Mouse (Mus musculus) ES-E14 (cell line): ENCODE data around the gene Cysltr1. TPM values are rescaled to one million over a fixed set of nuclear protein-coding genes. Genes with fewer than 3 reads are reported as not detected.
A peak's percentile ranks its signal among the peaks of the same experiment; 100 is the strongest.

Experiments used
- DNase-seq: peaks from one replicate; pipeline ENCODE4 v3.0.0-alpha.2; 2013; ENCODE audit warnings: low read depth, low spot score
- H3K27ac ChIP-seq: 2 replicates; pipeline ENCODE4 v1.5.1; 2012; ENCODE audit warnings: low read depth, mild to moderate bottlenecking, low read length, moderate library complexity, mixed read lengths; ENCODE audit not compliant: poor library complexity, insufficient read depth, severe bottlenecking
- H3K36me3 ChIP-seq: 2 replicates; pipeline ENCODE4 v1.6.1; 2012; ENCODE audit warnings: mild to moderate bottlenecking, low read length, moderate library complexity, mixed read lengths; ENCODE audit not compliant: control insufficient read depth, poor library complexity, insufficient read depth, severe bottlenecking
- H3K4me1 ChIP-seq, 2 experiments: fragments of 150-350 bp in 1 of 2; sonication (generic) in 1 of 2; 2 replicates each; pipeline ENCODE4 v1.6.1; 2012; ENCODE audit warnings: low read length in 2 of 2, mild to moderate bottlenecking in 1 of 2, mixed read lengths in 1 of 2; ENCODE audit not compliant: control insufficient read depth in 2 of 2, insufficient read depth in 2 of 2, poor library complexity in 1 of 2
- H3K4me3 ChIP-seq, 2 experiments: fragments of 150-350 bp in 1 of 2; sonication (generic) in 1 of 2; 2 replicates each; pipeline ENCODE4 v1.5.1; 2012; ENCODE audit warnings: low read length in 2 of 2, low read depth in 1 of 2, mild to moderate bottlenecking in 1 of 2, mixed read lengths in 1 of 2; ENCODE audit not compliant: insufficient read depth in 1 of 2, poor library complexity in 1 of 2, severe bottlenecking in 1 of 2
- H3K9ac ChIP-seq: 2 replicates; pipeline ENCODE4 v1.6.1; 2012; ENCODE audit warnings: low read depth, mild to moderate bottlenecking, low read length, mixed read lengths; ENCODE audit not compliant: poor library complexity, insufficient read depth, severe bottlenecking
- H3K9me3 ChIP-seq: fragments of 150-350 bp; sonication (generic); 2 replicates; pipeline ENCODE4 v1.6.1; 2012; ENCODE audit warnings: low read depth, mild to moderate bottlenecking, low read length; ENCODE audit not compliant: control insufficient read depth, insufficient read depth
- CHD2 ChIP-seq: IDR thresholded peaks from 2 replicates; pipeline ENCODE4 v1.6.1; 2014; ENCODE audit warnings: mild to moderate bottlenecking, low read depth, low read length, inconsistent platforms
- HCFC1 ChIP-seq: IDR thresholded peaks from 2 replicates; pipeline ENCODE4 v1.6.1; 2012; ENCODE audit warnings: low read length, inconsistent platforms, borderline replicate concordance; ENCODE audit not compliant: insufficient read depth
- MAFK ChIP-seq: IDR thresholded peaks from 2 replicates; pipeline ENCODE4 v1.6.1; 2014; ENCODE audit warnings: mild to moderate bottlenecking, low read depth, low read length, inconsistent platforms; ENCODE audit not compliant: insufficient read depth
- ZC3H11A ChIP-seq: IDR thresholded peaks from 2 replicates; pipeline ENCODE4 v1.6.1; 2012; ENCODE audit warnings: low read depth, mild to moderate bottlenecking, inconsistent platforms, low read length, borderline replicate concordance
- ZNF384 ChIP-seq: IDR thresholded peaks from 2 replicates; pipeline ENCODE4 v1.6.1; 2012; ENCODE audit warnings: low read depth, low read length, inconsistent platforms
- in situ Hi-C, 2 experiments: fragments of 600-800 bp; cut with MboI; formaldehyde crosslinking; loops; one replicate each; pipeline ENCODE4 v1.15.1; 2025; ENCODE audit warnings: low sequenced_read_pairs in 2 of 2, inconsistent platforms in 1 of 2; ENCODE audit not compliant: unreplicated experiment in 2 of 2
- total RNA-seq: library from RNA; depleted of rRNA; stranded (reverse); fragments of 300-350 nt; gene quantifications from 2 replicates; pipeline ENCODE4 v1.2.3, GENCODE M21; 2012

Gene Cysltr1
- total RNA-seq, 1 experiment = 1.8 TPM

GRCm38 (mm10) chrX:106622512-106622911 lies 19.0 kb upstream of the Cysltr1 start:
- TF ChIP-seq HCFC1 (no peak), ZC3H11A (no peak), CHD2 (no peak), ZNF384 (no peak), MAFK (no peak)
- DNase-seq = no peak
- Histone ChIP-seq H3K4me1 (no peaks in the 10 kb centered on the region), H3K27ac (no peak overlapping the region), H3K36me3 (no peaks in the 10 kb centered on the region), H3K4me3 (no peak overlapping the region), H3K9me3 (no peaks in the 10 kb centered on the region), H3K9ac (no peak overlapping the region)
- in situ Hi-C loops = no loop called here

GRCm38 (mm10) chrX:106602574-106603258 lies 763 bp downstream of the Cysltr1 start:
- Histone ChIP-seq H3K27ac (0 out of 2 replicates have a peak overlapping the region, but pooled peaks have one; percentile 4), H3K9me3 (no peaks in the 10 kb centered on the region), H3K9ac (no peak overlapping the region), H3K36me3 (no peaks in the 10 kb centered on the region), H3K4me1 (no peaks in the 10 kb centered on the region), H3K4me3 (no peak overlapping the region)
- peak; percentile 13 for DNase-seq
- in situ Hi-C loops = no loop called here
- no peak for TF ChIP-seq ZNF384
- 0 out of 2 replicates have a peak, but pooled peaks have one; percentile 30 for TF ChIP-seq MAFK

GRCm38 (mm10) chrX:106595904-106596303 lies 7.6 kb downstream of the Cysltr1 start:
- H3K9me3 ChIP-seq = no peaks in the 10 kb centered on the region
- no peaks in the 10 kb centered on the region for H3K36me3 ChIP-seq
- no peak overlapping the region for H3K4me3 ChIP-seq
- no peak for TF ChIP-seq HCFC1
- no peak for TF ChIP-seq ZNF384
- TF ChIP-seq MAFK = no peak
- TF ChIP-seq ZC3H11A = no peak
- no peak for TF ChIP-seq CHD2
- H3K4me1 ChIP-seq = no peaks in the 10 kb centered on the region
- H3K9ac ChIP-seq = no peak overlapping the region
- no peak for DNase-seq
- no peak overlapping the region for H3K27ac ChIP-seq
- in situ Hi-C loops = no loop called here

- no peaks in the 10 kb centered on the region for H3K9me3 ChIP-seq
- no peak overlapping the region for H3K27ac ChIP-seq
- no peaks in the 10 kb centered on the region for H3K4me1 ChIP-seq
- no peak for DNase-seq
- in situ Hi-C loops = no loop called here
- H3K36me3 ChIP-seq = no peaks in the 10 kb centered on the region
- H3K4me3 ChIP-seq = no peak overlapping the region
- TF ChIP-seq HCFC1 (no peak), MAFK (no peak), ZNF384 (no peak), CHD2 (no peak), ZC3H11A (no peak)
- no peak overlapping the region for H3K9ac ChIP-seq
These were observed 9.6 kb downstream of the Cysltr1 start for GRCm38 (mm10) chrX:106593914-106594313.

- Histone ChIP-seq H3K9ac (no peak within 1 kb of the TSS), H3K9me3 (no peaks in the 10 kb centered on the region), H3K36me3 (no peaks in the 10 kb centered on the region), H3K4me3 (no peak within 1 kb of the TSS), H3K4me1 (no peaks in the 10 kb centered on the region), H3K27ac (no peak within 1 kb of the TSS)
- in situ Hi-C loops = no loop called here
- DNase-seq = no peak
- no peak for TF ChIP-seq ZC3H11A
- TF ChIP-seq MAFK = no peak
- no peak for TF ChIP-seq CHD2
- TF ChIP-seq HCFC1 = no peak
These were observed 20.6 kb downstream of the Cysltr1 start, which contains the start of gene Gm5127 for GRCm38 (mm10) chrX:106582886-106583285. Gene Gm5127 (plus strand): TSS chrX:106583186.
